Mouse (Mus musculus) hindbrain, embryonic 14.5 days (tissue): ENCODE results near the gene Gm49361. TPM values are rescaled to one million over a fixed set of nuclear protein-coding genes. Genes with fewer than 3 reads are reported as not detected.

Experiments used
- ATAC-seq: fragments of 200-750 bp; cut with Nextera tagmentation; 2 replicates; pipeline ENCODE4 v1.8.0; 2017; ENCODE audit warnings: moderate number of reproducible peaks, mild to moderate bottlenecking, moderate TSS enrichment, moderate library complexity; ENCODE audit not compliant: low FRiP score
- DNase-seq: peaks from one replicate; pipeline ENCODE4 v3.0.0-alpha.2; 2015; ENCODE audit warnings: low spot score
- H3K27ac ChIP-seq: fragments of 300-500 bp; sonication (generic); 2 replicates; pipeline ENCODE4 v1.5.1; 2014; ENCODE audit warnings: mild to moderate bottlenecking, moderate library complexity
- H3K27me3 ChIP-seq: fragments of 300-500 bp; sonication (generic); 2 replicates; pipeline ENCODE4 v1.6.1; 2014; ENCODE audit warnings: mild to moderate bottlenecking, low read length, mixed read lengths; ENCODE audit not compliant: control insufficient read depth, insufficient read depth
- H3K36me3 ChIP-seq: fragments of 300-500 bp; sonication (generic); replicated peaks from 2 replicates; pipeline ENCODE4 v1.6.1; 2014; ENCODE audit not compliant: control insufficient read depth, insufficient read depth
- H3K4me1 ChIP-seq: fragments of 300-500 bp; sonication (generic); replicated peaks from 2 replicates; pipeline ENCODE4 v1.6.1; 2014; ENCODE audit warnings: antibody characterized with exemption, low read length, mixed read lengths; ENCODE audit not compliant: control insufficient read depth, insufficient read depth
- H3K4me2 ChIP-seq: fragments of 300-500 bp; sonication (generic); replicated peaks from 2 replicates; pipeline ENCODE4 v1.6.1; 2014; ENCODE audit warnings: mild to moderate bottlenecking, moderate library complexity
- H3K4me3 ChIP-seq: fragments of 300-500 bp; sonication (generic); replicated peaks from 2 replicates; pipeline ENCODE4 v1.5.1; 2014; ENCODE audit warnings: mild to moderate bottlenecking, low read length
- H3K9ac ChIP-seq: fragments of 300-500 bp; sonication (generic); 2 replicates; pipeline ENCODE4 v1.6.1; 2014
- H3K9me3 ChIP-seq: fragments of 300-500 bp; sonication (generic); 2 replicates; pipeline ENCODE4 v1.6.1; 2016; ENCODE audit warnings: low read length; ENCODE audit not compliant: control insufficient read depth
- WGBS: fragments of 180-500 bp; shearing (Covaris S2); extraction: QIAGEN DNeasy Blood & Tissue Kit; methylation state at CpG from one replicate; pipeline ENCODE4 v1.1.7; 2014; 5-methylcytosine and 5-hydroxymethylcytosine counted together
- polyA plus RNA-seq: library from polyadenylated mRNA; unstranded; fragments of >200 nt; fragmentation: Nextera tagmentation; extraction: Ambion mirVana; gene quantifications from 2 replicates; pipeline ENCODE4 v1.2.1, GENCODE M21; 2014

Gene Gm49361
- polyA plus RNA-seq, 1 experiment from 2014 or later, result not detected

- no peak for ATAC-seq
- no peak for DNase-seq
- no peaks in the 10 kb centered on the region for H3K9me3 ChIP-seq
- no peaks in the 10 kb centered on the region; the same call in 1 of the 2 replicates for H3K4me1 ChIP-seq
- H3K27me3 ChIP-seq, result no peaks in the 10 kb centered on the region
- H3K36me3 ChIP-seq, result peaks cover 26% of the 10 kb centered on the region
- no peak overlapping the region for H3K4me3 ChIP-seq
- WGBS, result 79% methylated on average over 4 of the region's 4 CpGs
- no peak overlapping the region for H3K27ac ChIP-seq
- no peak overlapping the region for H3K4me2 ChIP-seq
- no peak overlapping the region for H3K9ac ChIP-seq
Observed at GRCm38 (mm10) chr14:57621699-57622098, 124.2 kb downstream of the Gm49361 start.

GRCm38 (mm10) chr14:57620598-57621236 is 125.2 kb downstream of the Gm49361 start:
- H3K36me3 ChIP-seq, result peaks cover 18% of the 10 kb centered on the region
- WGBS, result 48% methylated on average over 4 of the region's 4 CpGs
- H3K4me2 ChIP-seq, result no peak overlapping the region
- no peak for ATAC-seq
- H3K4me1 ChIP-seq, result no peaks in the 10 kb centered on the region; the same call in 1 of the 2 replicates
- DNase-seq, result no peak
- H3K27me3 ChIP-seq, result no peaks in the 10 kb centered on the region
- no peak overlapping the region for H3K4me3 ChIP-seq
- no peak overlapping the region for H3K27ac ChIP-seq
- H3K9ac ChIP-seq, result no peak overlapping the region
- no peaks in the 10 kb centered on the region for H3K9me3 ChIP-seq

GRCm38 (mm10) chr14:57619487-57619886 is 126.4 kb downstream of the Gm49361 start:
- no peaks in the 10 kb centered on the region for H3K9me3 ChIP-seq
- no peak overlapping the region for H3K9ac ChIP-seq
- no peaks in the 10 kb centered on the region for H3K27me3 ChIP-seq
- no peak overlapping the region for H3K4me3 ChIP-seq
- H3K4me2 ChIP-seq, result no peak overlapping the region
- no peaks in the 10 kb centered on the region; the same call in 1 of the 2 replicates for H3K4me1 ChIP-seq
- peaks cover 14% of the 10 kb centered on the region for H3K36me3 ChIP-seq
- DNase-seq, result peak; percentile 60
- WGBS, result 56% methylated on average over 2 of the region's 2 CpGs
- ATAC-seq, result no peak
- no peak overlapping the region for H3K27ac ChIP-seq

GRCm38 (mm10) chr14:57617675-57618074 is 128.2 kb downstream of the Gm49361 start:
- no peaks in the 10 kb centered on the region for H3K27me3 ChIP-seq
- no peak for DNase-seq
- no peak overlapping the region for H3K4me3 ChIP-seq
- H3K4me2 ChIP-seq, result no peak overlapping the region
- ATAC-seq, result no peak
- peaks cover under 1% of the 10 kb centered on the region; the same call in 1 of the 2 replicates for H3K36me3 ChIP-seq
- WGBS, result 95% methylated on average over 1 of the region's 1 CpGs
- H3K9ac ChIP-seq, result no peak overlapping the region
- H3K4me1 ChIP-seq, result no peaks in the 10 kb centered on the region; the same call in 1 of the 2 replicates
- no peak overlapping the region for H3K27ac ChIP-seq
- H3K9me3 ChIP-seq, result no peaks in the 10 kb centered on the region

- Histone ChIP-seq H3K27ac (no peak overlapping the region), H3K27me3 (no peaks in the 10 kb centered on the region), H3K4me3 (no peak overlapping the region), H3K4me1 (peaks cover under 1% of the 10 kb centered on the region; the same call in 1 of the 2 replicates), H3K4me2 (no peak overlapping the region), H3K9me3 (no peaks in the 10 kb centered on the region), H3K9ac (no peak overlapping the region), H3K36me3 (no peaks in the 10 kb centered on the region; the same call in 1 of the 2 replicates)
- WGBS, result 77% methylated on average over 6 of the region's 6 CpGs
- DNase-seq (no peak), ATAC-seq (no peak)
Observed at GRCm38 (mm10) chr14:57616339-57616965, 129.5 kb downstream of the Gm49361 start.

- H3K27ac ChIP-seq, result no peak overlapping the region
- H3K36me3 ChIP-seq, result no peaks in the 10 kb centered on the region; the same call in 1 of the 2 replicates
- no peak overlapping the region for H3K9ac ChIP-seq
- 83% methylated on average over 6 of the region's 6 CpGs for WGBS
- DNase-seq (no peak), ATAC-seq (no peak)
- no peaks in the 10 kb centered on the region for H3K27me3 ChIP-seq
- no peak overlapping the region for H3K4me2 ChIP-seq
- no peaks in the 10 kb centered on the region for H3K9me3 ChIP-seq
- peaks cover 5% of the 10 kb centered on the region; the same call in 1 of the 2 replicates for H3K4me1 ChIP-seq
- H3K4me3 ChIP-seq, result no peak overlapping the region
Observed at GRCm38 (mm10) chr14:57615828-57616227, 130.1 kb downstream of the Gm49361 start.

GRCm38 (mm10) chr14:57611034-57611433 is 134.9 kb downstream of the Gm49361 start:
- no peak for ATAC-seq
- no peak for DNase-seq
- H3K4me3 ChIP-seq, result no peak overlapping the region
- no peaks in the 10 kb centered on the region for H3K27me3 ChIP-seq
- no peaks in the 10 kb centered on the region for H3K36me3 ChIP-seq
- no peak overlapping the region for H3K4me2 ChIP-seq
- H3K4me1 ChIP-seq, result peaks cover 11% of the 10 kb centered on the region; the same call in 1 of the 2 replicates
- H3K27ac ChIP-seq, result no peak overlapping the region
- no peaks in the 10 kb centered on the region for H3K9me3 ChIP-seq
- 66% methylated on average over 2 of the region's 2 CpGs for WGBS
- H3K9ac ChIP-seq, result no peak overlapping the region

- no peak for DNase-seq
- WGBS, result 91% methylated on average over 4 of the region's 4 CpGs
Observed at GRCm38 (mm10) chr14:57609816-57610329, 136.0 kb downstream of the Gm49361 start.

GRCm38 (mm10) chr14:57607500-57607899 is 138.4 kb downstream of the Gm49361 start:
- peaks cover 20% of the 10 kb centered on the region for H3K36me3 ChIP-seq
- H3K9ac ChIP-seq, result no peak overlapping the region
- H3K9me3 ChIP-seq, result no peaks in the 10 kb centered on the region
- peaks cover 11% of the 10 kb centered on the region; the same call in 1 of the 2 replicates for H3K4me1 ChIP-seq
- no peak overlapping the region for H3K4me2 ChIP-seq
- H3K27me3 ChIP-seq, result no peaks in the 10 kb centered on the region
- H3K27ac ChIP-seq, result no peak overlapping the region
- ATAC-seq (peak; percentile 82; the same call in 1 of the 2 replicates), DNase-seq (peak; percentile 89)
- 35% methylated on average over 1 of the region's 1 CpGs for WGBS
- H3K4me3 ChIP-seq, result no peak overlapping the region

More at GRCm38 (mm10) chr14:57609816-57610329, 136.0 kb downstream of the Gm49361 start:
- H3K4me2 ChIP-seq, result no peak overlapping the region
- H3K27me3 ChIP-seq, result no peaks in the 10 kb centered on the region
- no peaks in the 10 kb centered on the region for H3K9me3 ChIP-seq
- H3K27ac ChIP-seq, result no peak overlapping the region
- H3K4me1 ChIP-seq, result peaks cover 11% of the 10 kb centered on the region; the same call in 1 of the 2 replicates
- H3K36me3 ChIP-seq, result no peaks in the 10 kb centered on the region
- H3K4me3 ChIP-seq, result no peak overlapping the region
- no peak overlapping the region for H3K9ac ChIP-seq
- ATAC-seq, result no peak
